Mouse (Mus musculus): Measurements from ENCODE around the gene Ghrhr. TPM values are rescaled to one million over a fixed set of nuclear protein-coding genes. Genes with fewer than 3 reads are reported as not detected.

Gene Ghrhr
- total and polyA plus RNA-seq, 2 experiments from 2014 or later: not detected

GRCm38 (mm10) chr6:55353711-55354445, 22.2 kb upstream of the Ghrhr start:
- WGBS: 92% methylated on average over 12 of the region's 12 CpGs
- no peaks in the 10 kb centered on the region for H3K36me3 ChIP-seq (ENCODE audit: insufficient read depth)
- TF ChIP-seq CTCF (IDR thresholded peaks at IDR 0.05; ENCODE audit: low read depth): no peak
- H3K27ac ChIP-seq (ENCODE audit: low read depth, low read length): no peak overlapping the region
- H3K4me1 ChIP-seq (ENCODE audit: insufficient read depth): no peaks in the 10 kb centered on the region
- DNase-seq: no peak
- H3K4me3 ChIP-seq (ENCODE audit: low read depth, low read length): no peak overlapping the region
- H3K9me3 ChIP-seq (ENCODE audit: low read length): no peaks in the 10 kb centered on the region
- no peak overlapping the region for H3K4me2 ChIP-seq (ENCODE audit: low read depth)
- no peak for ATAC-seq
- H3K9ac ChIP-seq: no peak overlapping the region
- H3K27me3 ChIP-seq (ENCODE audit: insufficient read depth, low read length): no peaks in the 10 kb centered on the region

- no peak overlapping the region for H3K4me2 ChIP-seq (ENCODE audit: low read depth)
- H3K9me3 ChIP-seq (ENCODE audit: low read length): no peaks in the 10 kb centered on the region
- DNase-seq (no peak), ATAC-seq (no peak)
- no peaks in the 10 kb centered on the region for H3K36me3 ChIP-seq (ENCODE audit: insufficient read depth)
- H3K27me3 ChIP-seq (ENCODE audit: insufficient read depth, low read length): no peaks in the 10 kb centered on the region
- no peak for TF ChIP-seq CTCF (IDR thresholded peaks at IDR 0.05; ENCODE audit: low read depth)
- no peak overlapping the region for H3K9ac ChIP-seq
- H3K4me3 ChIP-seq (ENCODE audit: low read depth, low read length): no peak overlapping the region
- WGBS: 72% methylated on average over 4 of the region's 4 CpGs
- no peaks in the 10 kb centered on the region for H3K4me1 ChIP-seq (ENCODE audit: insufficient read depth)
- no peak overlapping the region for H3K27ac ChIP-seq (ENCODE audit: low read depth, low read length)
These were observed 21.5 kb upstream of the Ghrhr start for GRCm38 (mm10) chr6:55354456-55355117.

DNA sequence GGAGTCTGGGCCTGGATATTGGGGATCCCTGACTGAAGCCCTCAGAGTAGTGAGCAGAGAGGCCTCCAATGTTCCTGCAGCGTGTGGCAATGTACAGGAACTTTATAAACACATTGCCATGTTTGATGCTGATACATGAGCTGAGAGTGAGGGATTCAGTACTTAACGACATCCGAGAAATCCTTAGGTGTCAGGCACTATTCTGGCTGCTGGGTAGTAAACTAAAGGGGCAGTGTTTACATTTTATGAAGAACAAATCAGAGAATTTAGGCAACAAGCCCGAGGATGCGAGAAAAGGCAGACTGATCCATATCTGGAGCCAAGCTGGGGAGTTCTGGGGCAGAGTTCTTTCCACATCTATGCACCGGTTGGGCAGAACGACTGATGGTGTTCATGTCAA, 20.5 kb upstream of the Ghrhr start:
- Histone ChIP-seq H3K4me3 (ENCODE audit: low read depth, low read length) (no peak overlapping the region), H3K9me3 (ENCODE audit: low read length) (no peaks in the 10 kb centered on the region), H3K27me3 (ENCODE audit: insufficient read depth, low read length) (no peaks in the 10 kb centered on the region), H3K27ac (ENCODE audit: low read depth, low read length) (no peak overlapping the region), H3K4me1 (ENCODE audit: insufficient read depth) (no peaks in the 10 kb centered on the region), H3K4me2 (ENCODE audit: low read depth) (no peak overlapping the region), H3K9ac (no peak overlapping the region), H3K36me3 (ENCODE audit: insufficient read depth) (no peaks in the 10 kb centered on the region)
- ATAC-seq: no peak
- no peak for TF ChIP-seq CTCF (IDR thresholded peaks at IDR 0.05; ENCODE audit: low read depth)
- no peak for DNase-seq
- 74% methylated on average over 7 of the region's 7 CpGs for WGBS

DNA sequence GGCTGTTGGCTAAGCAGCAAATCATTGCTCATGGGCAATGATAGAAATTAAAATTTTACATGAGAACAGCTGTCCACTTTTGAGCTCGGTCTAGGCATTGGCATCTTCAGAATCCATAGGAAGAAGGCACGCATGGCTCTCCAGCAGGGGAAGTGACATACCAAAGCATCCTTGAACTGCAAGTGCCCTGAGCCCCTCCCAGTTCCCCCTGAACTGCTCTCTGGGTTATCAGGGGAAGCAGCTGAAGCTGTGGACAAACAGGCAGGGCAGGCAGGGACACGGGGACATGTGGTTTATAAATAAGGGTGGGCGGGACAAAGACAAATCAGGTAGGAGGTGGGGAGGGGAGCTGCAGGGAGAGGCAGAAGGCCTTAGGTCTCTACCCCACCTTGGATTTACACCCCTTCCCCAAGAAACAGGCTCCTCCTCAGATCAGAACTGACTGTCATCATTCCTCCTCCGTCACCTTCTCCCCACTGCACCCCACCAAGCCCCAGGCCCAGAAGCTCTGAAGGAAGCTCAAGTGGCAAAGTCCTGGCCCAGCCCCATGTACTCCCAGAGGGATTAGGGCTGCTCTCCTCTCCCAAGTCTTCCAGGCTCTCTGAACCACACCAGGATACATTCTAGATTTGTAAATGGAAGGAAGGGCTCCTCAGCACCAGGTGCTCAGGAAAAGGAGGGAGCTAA, 19.9 kb upstream of the Ghrhr start:
- no peak overlapping the region for H3K9ac ChIP-seq
- ATAC-seq (no peak), DNase-seq (no peak)
- no peaks in the 10 kb centered on the region for H3K9me3 ChIP-seq (ENCODE audit: low read length)
- no peaks in the 10 kb centered on the region for H3K4me1 ChIP-seq (ENCODE audit: insufficient read depth)
- H3K27me3 ChIP-seq (ENCODE audit: insufficient read depth, low read length): no peaks in the 10 kb centered on the region
- H3K36me3 ChIP-seq (ENCODE audit: insufficient read depth): no peaks in the 10 kb centered on the region
- no peak overlapping the region for H3K4me2 ChIP-seq (ENCODE audit: low read depth)
- no peak for TF ChIP-seq CTCF (IDR thresholded peaks at IDR 0.05; ENCODE audit: low read depth)
- no peak overlapping the region for H3K4me3 ChIP-seq (ENCODE audit: low read depth, low read length)
- H3K27ac ChIP-seq (ENCODE audit: low read depth, low read length): no peak overlapping the region
- WGBS: 75% methylated on average over 5 of the region's 5 CpGs

DNA sequence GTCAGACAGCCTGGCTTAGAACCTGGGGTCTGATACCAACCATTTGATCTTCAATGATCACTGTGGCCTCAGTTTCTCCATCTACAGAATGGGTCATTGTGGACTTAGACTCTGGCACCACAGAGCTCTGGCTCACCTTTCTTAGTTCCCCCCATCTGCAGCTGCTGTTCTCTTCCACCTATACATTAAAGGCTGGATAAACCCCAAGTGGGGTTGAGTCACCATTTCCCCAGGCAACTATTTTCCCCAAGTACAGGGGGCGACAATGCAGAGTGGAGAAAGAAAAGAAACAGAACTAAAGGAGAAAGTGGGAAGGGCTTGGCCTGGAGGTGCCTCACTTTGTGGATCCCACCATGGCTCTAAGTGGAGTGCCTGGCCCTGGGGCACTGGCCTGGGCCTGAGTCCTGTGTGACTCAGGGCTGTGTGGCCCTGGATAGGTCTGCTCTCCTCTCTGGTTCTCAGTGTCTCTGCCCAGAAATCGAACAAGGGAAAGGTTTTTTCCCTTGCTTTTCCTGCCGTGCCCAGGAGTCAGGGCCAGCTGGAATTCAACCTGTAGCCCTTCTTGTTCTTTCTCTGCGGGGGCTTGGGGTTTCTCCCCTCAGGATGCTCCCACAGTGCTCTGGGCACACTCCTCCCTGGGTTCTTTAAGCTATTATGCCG, 19.0 kb upstream of the Ghrhr start:
- no peak for TF ChIP-seq CTCF (IDR thresholded peaks at IDR 0.05; ENCODE audit: low read depth)
- H3K4me3 ChIP-seq (ENCODE audit: low read depth, low read length): no peak overlapping the region
- H3K27ac ChIP-seq (ENCODE audit: low read depth, low read length): no peak overlapping the region
- no peaks in the 10 kb centered on the region for H3K36me3 ChIP-seq (ENCODE audit: insufficient read depth)
- H3K9me3 ChIP-seq (ENCODE audit: low read length): no peaks in the 10 kb centered on the region
- DNase-seq: no peak
- whole genome bisulfite sequencing: 35% methylated on average over 5 of the region's 5 CpGs
- H3K27me3 ChIP-seq (ENCODE audit: insufficient read depth, low read length): no peaks in the 10 kb centered on the region
- H3K4me2 ChIP-seq (ENCODE audit: low read depth): no peak overlapping the region
- H3K9ac ChIP-seq: no peak overlapping the region
- no peak for ATAC-seq
- no peaks in the 10 kb centered on the region for H3K4me1 ChIP-seq (ENCODE audit: insufficient read depth)

GRCm38 (mm10) chr6:55357636-55358031, 18.5 kb upstream of the Ghrhr start:
- DNase-seq (no peak), ATAC-seq (no peak)
- no peaks in the 10 kb centered on the region for H3K4me1 ChIP-seq (ENCODE audit: insufficient read depth)
- TF ChIP-seq CTCF (IDR thresholded peaks at IDR 0.05; ENCODE audit: low read depth): no peak
- no peaks in the 10 kb centered on the region for H3K36me3 ChIP-seq (ENCODE audit: insufficient read depth)
- no peak overlapping the region for H3K9ac ChIP-seq
- no peaks in the 10 kb centered on the region for H3K9me3 ChIP-seq (ENCODE audit: low read length)
- 19% methylated on average over 6 of the region's 6 CpGs for WGBS
- H3K4me2 ChIP-seq (ENCODE audit: low read depth): no peak overlapping the region
- no peak overlapping the region for H3K27ac ChIP-seq (ENCODE audit: low read depth, low read length)
- H3K27me3 ChIP-seq (ENCODE audit: insufficient read depth, low read length): no peaks in the 10 kb centered on the region
- no peak overlapping the region for H3K4me3 ChIP-seq (ENCODE audit: low read depth, low read length)
